12 mouse cellular contexts compared by ENCODE assay signal in genomic region chr5:35770891-35771663, GRCm38 (mm10). TPM values are rescaled to one million over a fixed set of nuclear protein-coding genes. Genes with fewer than 3 reads are reported as not detected.
A peak's percentile ranks its signal among the peaks of the same experiment; 100 is the strongest.
DNase-seq lines count a peak whose midpoint lies in the region; ATAC-seq lines count a peak whose summit lies in the region.
"Had no signal": no experiment of that assay in that cellular context is flagged by ENCODE, and none has a peak within 500 bp of the region (broad histone marks: within the 10 kb centered on the region; RNA-seq: fewer than 3 reads in every experiment).

No protein-coding gene starts in this region.

- H3K4me2 ChIP-seq in heart, embryonic 12.5 days: peak overlapping the region; percentile 47
- H3K4me2 ChIP-seq in stomach, embryonic 14.5 days (replicated peaks; ENCODE audit: low read depth, low read length): no peak overlapping the region
- H3K4me2 ChIP-seq: forebrain, embryonic 15.5 days; lung, embryonic 15.5 days; neural tube, embryonic 13.5 days had no signal

- no peaks in the 10 kb centered on the region for H3K27me3 ChIP-seq in heart, embryonic 12.5 days (replicated peaks)
- no peaks in the 10 kb centered on the region for H3K27me3 ChIP-seq in stomach, embryonic 14.5 days (ENCODE audit: control insufficient read depth, insufficient read depth, low read length)
- H3K27me3 ChIP-seq: forebrain, embryonic 15.5 days had no signal

- H3K36me3 ChIP-seq in heart, embryonic 12.5 days: no peaks in the 10 kb centered on the region
- H3K36me3 ChIP-seq in stomach, embryonic 14.5 days (ENCODE audit: control insufficient read depth, insufficient read depth, low read length): no peaks in the 10 kb centered on the region
- H3K36me3 ChIP-seq: forebrain, embryonic 15.5 days; lung, embryonic 15.5 days; neural tube, embryonic 13.5 days had no signal

- no peak overlapping the region for H3K9ac ChIP-seq in heart, embryonic 12.5 days
- H3K9ac ChIP-seq in stomach, embryonic 14.5 days (replicated peaks; ENCODE audit: low read depth, low read length): no peak overlapping the region
- H3K9ac ChIP-seq: forebrain, embryonic 15.5 days; lung, embryonic 15.5 days; neural tube, embryonic 13.5 days had no signal

- DNase-seq in left cerebral cortex, postnatal 36 days (ENCODE audit: low spot score in 2 of 2): peak; percentile 33 to 34
- DNase-seq in left cerebral cortex, adult 8-10 months (ENCODE audit: low spot score in 2 of 2): no peak
- peak; percentile 54 to 66 for DNase-seq in adrenal gland, adult 18-20 months (ENCODE audit: low spot score in 2 of 2)
- DNase-seq in cerebellum, adult 11-12 months: no peak
- no peak for DNase-seq in layer of hippocampus, adult 18-20 months (ENCODE audit: low spot score in 2 of 2)
- no peak for DNase-seq in c-Kit-positive CD71-positive TER-119-positive erythroid progenitor cells, embryonic 14.5 days (ENCODE audit: low spot score)

- 44% methylated on average over 14 of the region's 14 CpGs for WGBS in heart, embryonic 12.5 days
- 50% methylated on average over 14 of the region's 14 CpGs for WGBS in stomach, embryonic 14.5 days

- no peak overlapping the region for H3K4me3 ChIP-seq in heart, embryonic 12.5 days
- no peak overlapping the region for H3K4me3 ChIP-seq in stomach, embryonic 14.5 days (ENCODE audit: low read depth, low read length)
- H3K4me3 ChIP-seq: forebrain, embryonic 15.5 days; lung, embryonic 15.5 days; neural tube, embryonic 13.5 days had no signal

- ATAC-seq in heart, embryonic 12.5 days (ENCODE audit: insufficient number of reproducible peaks, low FRiP score): no peak
- ATAC-seq in stomach, embryonic 14.5 days (ENCODE audit: insufficient number of reproducible peaks, insufficient read depth, low FRiP score, low read depth): peak; percentile 53; the same call in 1 of the 2 replicates
- ATAC-seq: forebrain, embryonic 15.5 days had no signal

- peaks cover 71% of the 10 kb centered on the region for H3K4me1 ChIP-seq in heart, embryonic 12.5 days (replicated peaks)
- 0 out of 2 replicates have a peak, but pooled peaks cover 6% of the 10 kb centered on the region for H3K4me1 ChIP-seq in stomach, embryonic 14.5 days (ENCODE audit: control insufficient read depth, insufficient read depth, low read length)
- H3K4me1 ChIP-seq: forebrain, embryonic 15.5 days had no signal

- intact Hi-C loops in left cerebral cortex, postnatal 36 days (cut with DNase I): no loop called here

- H3K9me3 ChIP-seq in heart, embryonic 12.5 days (replicated peaks): no peaks in the 10 kb centered on the region
- H3K9me3 ChIP-seq in stomach, embryonic 14.5 days (ENCODE audit: control insufficient read depth, low read depth, low read length): no peaks in the 10 kb centered on the region
- H3K9me3 ChIP-seq: forebrain, embryonic 15.5 days; lung, embryonic 15.5 days; neural tube, embryonic 13.5 days had no signal

- peak overlapping the region; percentile 20 for H3K27ac ChIP-seq in heart, embryonic 12.5 days (ENCODE audit: poor library complexity, severe bottlenecking)
- no peak overlapping the region for H3K27ac ChIP-seq in stomach, embryonic 14.5 days (ENCODE audit: low read length)
- H3K27ac ChIP-seq: forebrain, embryonic 15.5 days; lung, embryonic 15.5 days; neural tube, embryonic 13.5 days had no signal

RNA-seq across cellular contexts. Expression of gene Ablim2, which starts 13.4 kb away (rescaled TPM):
- total RNA-seq in left cerebral cortex, postnatal 36 days (2021): 100 to 1,000 TPM; 150 to 220 TPM
- total RNA-seq in left cerebral cortex, adult 8-10 months (2022): 100 to 1,000 TPM; 168 to 199 (median 195) TPM
- 1 to 10 TPM; 7.5 to 8.0 TPM for total RNA-seq in adrenal gland, adult 18-20 months (2021)
- polyA plus RNA-seq in heart, embryonic 12.5 days (2016; fragmentation: Nextera tagmentation; extraction: Ambion mirVana): 3.8 and 3.9 TPM in 2 replicates
- polyA plus RNA-seq in stomach, embryonic 14.5 days (2014; fragmentation: Nextera tagmentation; extraction: Ambion mirVana): 1.3 and 3.2 TPM in 2 replicates
- total RNA-seq in layer of hippocampus, adult 18-20 months (2021): 100 to 1,000 TPM; 131 to 142 TPM
- total RNA-seq: common myeloid progenitor, adult 5-6 weeks had no signal

RNA-seq across cellular contexts. Expression of gene Sh3tc1, which starts 31.3 kb away (rescaled TPM):
- total RNA-seq in left cerebral cortex, postnatal 36 days (2021): 1 to 10 TPM; 3.0 to 3.3 TPM
- total RNA-seq in left cerebral cortex, adult 8-10 months (2022): 1 to 10 TPM; 1.6 to 5.9 (median 3.3) TPM
- 10 to 100 TPM; 25.5 to 26.1 TPM for total RNA-seq in adrenal gland, adult 18-20 months (2021)
- 10.0 and 10.4 TPM in 2 replicates for polyA plus RNA-seq in heart, embryonic 12.5 days (2016; fragmentation: Nextera tagmentation; extraction: Ambion mirVana)
- 2.9 and 3.2 TPM in 2 replicates for polyA plus RNA-seq in stomach, embryonic 14.5 days (2014; fragmentation: Nextera tagmentation; extraction: Ambion mirVana)
- total RNA-seq in layer of hippocampus, adult 18-20 months (2021): 1 to 10 TPM; 1.5 to 2.6 TPM

Comparison
In these comparisons a context has a peak if more than half of its experiments do, and no peak if none do; other contexts are left out.
1. DNase-seq: peak in left cerebral cortex, postnatal 36 days (2 of 2) and adrenal gland, adult 18-20 months (2 of 2); none in left cerebral cortex, adult 8-10 months (0 of 2), cerebellum, adult 11-12 months (single experiment), layer of hippocampus, adult 18-20 months (0 of 2) and c-Kit-positive CD71-positive TER-119-positive erythroid progenitor cells, embryonic 14.5 days (single experiment).
2. RNA of gene Ablim2, which starts 13.4 kb away (total RNA-seq): 150 to 220 TPM in left cerebral cortex, postnatal 36 days, 168 to 199 TPM in left cerebral cortex, adult 8-10 months and 131 to 142 TPM in layer of hippocampus, adult 18-20 months; 7.5 to 8.0 TPM in adrenal gland, adult 18-20 months; every median in the first group is over 10 times any median in the second.